Mouse (Mus musculus) spleen, adult 12 weeks (tissue): ENCODE data around the gene Cyp27a1.

Experiments used
- DNase-seq: peaks from one replicate; pipeline ENCODE4 v3.0.0; 2022; ENCODE audit warnings: low spot score

Cyp27a1 gene

GRCm38 (mm10) chr1:74713099-74713858 lies at the start of gene Cyp27a1:
TSS of gene Cyp27a1 (plus strand) at chr1:74713574.
- DNase-seq, result no peak

DNA sequence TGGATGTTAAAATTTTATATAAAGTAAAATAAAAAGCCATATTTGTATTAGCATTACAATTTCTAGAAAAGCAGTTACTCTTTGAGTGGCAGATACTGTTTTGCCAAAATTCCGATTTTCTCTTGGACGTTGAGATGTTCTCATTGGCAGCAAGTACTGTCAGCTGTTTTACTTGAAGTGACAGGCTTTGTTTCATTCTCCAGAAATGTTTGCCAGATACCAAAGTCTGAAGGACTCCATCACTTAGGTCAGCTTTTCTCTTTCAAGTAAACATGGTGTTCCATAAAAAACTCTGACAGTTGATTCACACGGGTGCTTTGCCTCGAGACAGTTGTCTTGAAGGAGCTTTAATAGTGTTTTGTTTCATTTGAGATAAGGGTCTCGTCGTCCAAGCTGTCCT lies 48.2 kb upstream of the Cyp27a1 start:
- DNase-seq, result no peak

DNA sequence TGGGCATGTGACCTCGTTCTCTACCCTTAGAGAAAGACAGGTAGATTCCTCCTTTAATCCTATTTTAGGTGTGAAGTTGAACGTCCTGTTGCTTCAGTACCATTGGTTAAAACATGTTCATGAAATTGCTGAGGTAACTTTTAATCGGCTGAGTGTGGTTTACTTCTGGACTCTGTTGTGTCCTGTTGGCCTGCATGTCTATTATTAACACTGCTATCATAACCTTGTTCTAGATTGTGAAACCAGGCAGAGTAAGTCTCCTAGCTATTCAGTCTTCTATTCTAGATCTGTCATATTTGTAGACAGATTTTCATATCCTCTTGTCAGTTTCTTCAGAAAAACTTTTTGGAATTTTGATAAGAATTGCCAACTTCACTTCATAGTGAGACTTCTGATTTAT lies 45.0 kb upstream of the Cyp27a1 start:
- DNase-seq, result no peak

DNA sequence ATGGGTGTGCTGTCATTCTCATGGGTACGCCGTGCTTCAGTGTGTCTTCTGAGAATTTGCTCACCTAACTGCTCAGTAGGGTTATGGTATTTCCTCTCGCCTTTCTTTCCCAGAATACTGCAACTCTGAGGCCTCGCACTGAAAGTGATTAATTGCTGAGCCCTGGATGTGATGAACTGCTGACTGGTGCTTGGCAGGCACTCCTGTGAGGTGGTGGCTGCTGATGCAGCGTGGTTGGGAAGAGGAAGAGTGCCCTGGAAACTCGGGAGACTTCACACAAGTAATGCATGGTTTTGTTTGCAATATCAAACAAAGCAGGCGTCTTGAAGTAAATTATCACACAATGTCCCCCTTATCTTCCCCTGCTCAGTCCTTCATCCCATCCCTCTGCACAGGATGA lies 40.6 kb upstream of the Cyp27a1 start:
- no peak for DNase-seq

DNA sequence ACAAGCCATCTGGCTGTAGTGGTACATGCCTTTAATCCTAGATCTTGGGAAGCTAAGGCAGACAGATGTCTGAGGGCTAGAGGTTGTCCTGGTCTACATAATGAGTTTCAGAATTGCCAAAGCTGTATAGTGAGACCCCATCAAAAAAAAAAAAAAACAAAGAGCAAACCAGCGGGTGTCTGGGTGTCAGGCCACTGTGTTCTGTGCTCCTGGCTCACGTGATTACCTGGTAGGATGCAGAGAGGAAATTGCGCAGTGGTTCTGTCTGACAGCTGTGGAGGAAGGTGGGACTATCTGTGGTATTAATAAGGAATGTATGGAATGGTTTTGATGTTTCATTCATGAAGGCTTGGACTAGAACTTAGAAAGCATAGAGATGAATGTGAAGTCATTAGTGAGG lies 36.5 kb upstream of the Cyp27a1 start:
- no peak for DNase-seq

DNA sequence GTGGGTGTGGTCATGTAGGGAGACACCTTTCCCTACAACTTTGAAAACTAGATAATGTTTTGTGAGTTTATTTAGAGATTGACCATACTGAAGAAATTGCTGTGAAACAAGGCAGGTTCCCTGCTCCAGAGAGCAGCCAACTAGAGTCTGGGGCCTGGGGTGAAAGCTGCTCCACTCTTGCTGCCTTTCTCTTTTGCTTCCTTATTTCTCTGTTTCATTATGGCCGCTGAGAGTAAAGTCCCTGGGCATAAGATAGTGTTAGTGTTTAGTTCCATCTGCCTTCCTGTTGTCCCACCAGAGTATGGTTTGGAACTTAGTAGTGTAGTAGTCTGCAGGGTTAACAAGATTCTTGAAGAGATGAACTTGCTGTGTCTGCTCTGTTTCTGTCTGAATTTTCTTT lies 35.5 kb upstream of the Cyp27a1 start:
- DNase-seq, result no peak

DNA sequence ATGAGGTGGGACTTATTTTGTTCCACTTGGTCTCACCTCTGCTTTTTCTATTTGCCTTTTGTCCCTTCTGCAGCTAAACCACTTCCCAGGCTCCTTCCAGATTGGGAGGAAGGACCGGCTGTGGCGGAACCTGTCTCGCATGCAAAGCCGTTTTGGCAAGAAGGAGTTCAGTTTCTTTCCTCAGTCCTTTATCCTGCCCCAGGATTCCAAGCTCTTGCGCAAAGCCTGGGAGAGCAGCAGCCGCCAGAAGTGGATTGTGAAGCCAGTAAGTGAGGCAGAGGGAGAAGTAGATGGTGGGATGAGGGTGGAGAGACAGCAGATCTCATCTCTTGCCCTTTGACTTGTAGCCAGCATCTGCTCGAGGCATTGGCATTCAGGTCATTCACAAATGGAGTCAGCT lies 26.2 kb upstream of the Cyp27a1 start:
- DNase-seq, result no peak

DNA sequence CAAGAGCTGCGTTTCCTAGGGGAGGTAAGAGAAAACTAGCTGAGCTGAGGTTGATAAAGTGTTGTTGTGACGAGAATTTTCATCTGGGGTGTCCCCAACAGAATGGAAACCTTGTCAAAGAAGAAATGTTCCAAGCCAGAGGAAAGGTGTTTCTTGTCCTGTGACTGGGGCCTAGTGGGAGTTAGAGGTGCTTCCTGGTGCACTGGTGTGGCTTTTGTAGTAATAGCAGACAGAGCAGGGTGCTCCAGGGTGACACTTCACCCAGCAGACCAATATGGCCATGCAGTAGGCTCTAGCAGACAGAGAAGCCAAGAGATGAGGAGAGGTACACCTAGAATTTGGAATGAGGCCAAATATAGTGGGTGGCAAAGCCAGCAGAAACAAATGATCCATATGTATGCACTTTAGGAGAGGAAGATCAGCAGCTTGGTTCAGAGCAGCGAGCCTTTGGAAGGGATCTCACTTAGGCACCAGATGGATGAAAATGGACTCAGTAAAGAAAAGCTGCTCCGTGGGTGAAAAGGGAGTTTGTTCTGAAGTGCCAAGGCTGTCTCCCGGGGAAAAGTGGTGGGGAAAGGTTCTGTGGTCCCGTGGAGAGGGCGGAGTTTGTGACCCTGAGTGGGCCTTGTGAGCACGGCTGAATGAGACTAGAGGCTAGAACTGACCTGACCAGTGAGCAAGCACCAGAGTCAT lies 19.3 kb upstream of the Cyp27a1 start:
- no peak for DNase-seq

GRCm38 (mm10) chr1:74695836-74696235 lies 17.5 kb upstream of the Cyp27a1 start:
- no peak for DNase-seq

DNA sequence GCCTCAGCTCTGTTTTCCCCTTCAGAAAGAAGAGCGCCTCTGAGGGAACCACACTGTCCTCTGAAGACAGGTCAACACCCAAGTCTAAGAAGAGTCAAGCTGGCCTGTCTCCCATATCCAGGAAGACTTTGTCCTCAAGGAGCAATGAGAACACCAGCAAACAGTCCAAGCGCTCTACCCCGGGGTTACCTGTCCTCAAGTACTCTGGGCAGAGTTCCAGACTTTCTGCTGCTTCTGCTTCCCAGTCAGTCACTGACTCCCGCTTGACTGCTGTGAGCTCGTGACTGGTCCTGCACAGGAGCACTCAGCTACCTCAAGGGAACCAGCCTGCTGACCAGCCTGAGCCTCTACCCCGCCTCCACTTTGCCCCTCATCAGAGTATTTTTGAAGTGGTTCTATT lies 16.0 kb upstream of the Cyp27a1 start:
- DNase-seq, result no peak

GRCm38 (mm10) chr1:74698353-74698752 lies 15.0 kb upstream of the Cyp27a1 start:
- no peak for DNase-seq

DNA sequence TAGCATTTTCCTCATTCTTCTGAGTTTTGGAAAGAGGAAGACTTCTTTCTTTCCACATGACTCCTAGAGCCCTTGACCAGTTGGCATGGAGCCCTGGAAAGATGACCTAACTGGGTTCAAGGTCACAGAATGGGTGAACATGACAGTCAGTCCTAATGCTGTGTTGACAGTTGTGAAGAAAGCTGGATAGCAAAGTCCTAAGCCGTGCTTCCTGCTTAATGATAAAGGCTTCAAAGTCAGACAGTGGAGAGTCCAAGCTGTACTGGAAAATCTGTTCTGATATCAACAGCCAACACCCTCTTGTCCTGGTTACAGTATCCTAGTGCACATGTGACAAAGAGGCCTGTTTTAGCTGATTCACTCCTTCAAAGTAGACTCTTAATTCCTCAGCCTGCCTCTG lies 14.6 kb upstream of the Cyp27a1 start:
- DNase-seq, result no peak

DNA sequence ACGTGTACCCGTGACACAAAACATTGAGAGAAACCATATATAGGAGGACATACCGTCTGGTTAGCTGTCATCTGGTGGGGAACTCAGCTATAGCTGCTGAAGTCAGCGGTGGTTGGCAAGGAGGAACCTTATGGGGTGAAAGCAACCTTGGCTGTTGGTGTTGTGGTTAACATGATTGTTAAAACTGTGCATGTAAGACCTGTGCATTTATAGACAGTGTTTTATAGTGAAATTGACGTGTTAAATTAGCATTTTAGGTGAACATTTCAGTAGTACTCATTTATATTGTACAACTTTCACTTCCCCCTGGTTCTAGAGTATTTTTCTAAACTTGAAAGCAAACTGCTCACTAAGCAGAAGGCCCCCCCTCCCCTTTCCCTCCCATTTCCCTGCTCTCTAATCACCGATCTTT lies 11.2 kb upstream of the Cyp27a1 start:
- no peak for DNase-seq

DNA sequence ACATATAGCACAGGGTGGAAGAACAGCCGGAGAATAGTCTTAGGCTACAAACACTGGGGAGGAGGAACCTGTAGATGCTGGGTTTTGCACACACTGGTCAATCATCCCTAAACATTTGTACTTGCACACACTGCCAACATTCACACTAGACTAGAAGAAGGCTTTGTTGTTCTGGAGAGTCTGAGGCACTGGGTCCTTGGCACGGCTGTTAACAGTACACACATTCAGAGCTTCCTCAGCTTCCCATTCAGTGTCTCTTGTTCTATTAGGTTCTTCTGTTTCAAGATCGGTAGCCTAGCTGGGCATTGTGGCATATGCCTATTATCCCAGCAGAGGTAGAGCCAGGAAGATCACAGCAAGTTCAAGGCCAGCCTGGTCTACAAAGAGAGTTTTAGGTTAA lies 9.2 kb upstream of the Cyp27a1 start:
- DNase-seq, result no peak

GRCm38 (mm10) chr1:74705016-74705415 lies 8.4 kb upstream of the Cyp27a1 start:
- no peak for DNase-seq

- no peak for DNase-seq
Observed at GRCm38 (mm10) chr1:74709566-74709965, 3.8 kb upstream of the Cyp27a1 start.

DNA sequence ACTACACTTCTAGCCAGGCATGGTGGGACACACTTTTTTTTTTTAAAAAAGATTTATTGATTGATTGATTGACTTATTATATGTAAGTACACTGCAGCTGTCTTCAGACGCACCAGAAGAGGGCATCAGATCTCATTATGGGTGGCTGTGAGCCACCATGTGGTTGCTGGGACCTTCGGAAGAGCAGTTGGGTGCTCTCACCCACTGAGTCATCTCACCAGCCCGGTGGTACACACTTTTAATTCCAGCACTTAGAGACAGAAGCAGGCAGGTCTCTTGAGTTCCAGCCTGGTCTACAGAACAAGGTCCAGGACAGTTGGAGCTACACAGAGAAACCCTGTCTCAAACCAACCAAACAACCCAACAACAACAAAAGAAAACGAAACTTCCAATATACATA lies 1.3 kb upstream of the Cyp27a1 start:
- DNase-seq, result no peak

- no peak for DNase-seq
Observed at GRCm38 (mm10) chr1:74712461-74713098, 794 bp upstream of the Cyp27a1 start.

DNA sequence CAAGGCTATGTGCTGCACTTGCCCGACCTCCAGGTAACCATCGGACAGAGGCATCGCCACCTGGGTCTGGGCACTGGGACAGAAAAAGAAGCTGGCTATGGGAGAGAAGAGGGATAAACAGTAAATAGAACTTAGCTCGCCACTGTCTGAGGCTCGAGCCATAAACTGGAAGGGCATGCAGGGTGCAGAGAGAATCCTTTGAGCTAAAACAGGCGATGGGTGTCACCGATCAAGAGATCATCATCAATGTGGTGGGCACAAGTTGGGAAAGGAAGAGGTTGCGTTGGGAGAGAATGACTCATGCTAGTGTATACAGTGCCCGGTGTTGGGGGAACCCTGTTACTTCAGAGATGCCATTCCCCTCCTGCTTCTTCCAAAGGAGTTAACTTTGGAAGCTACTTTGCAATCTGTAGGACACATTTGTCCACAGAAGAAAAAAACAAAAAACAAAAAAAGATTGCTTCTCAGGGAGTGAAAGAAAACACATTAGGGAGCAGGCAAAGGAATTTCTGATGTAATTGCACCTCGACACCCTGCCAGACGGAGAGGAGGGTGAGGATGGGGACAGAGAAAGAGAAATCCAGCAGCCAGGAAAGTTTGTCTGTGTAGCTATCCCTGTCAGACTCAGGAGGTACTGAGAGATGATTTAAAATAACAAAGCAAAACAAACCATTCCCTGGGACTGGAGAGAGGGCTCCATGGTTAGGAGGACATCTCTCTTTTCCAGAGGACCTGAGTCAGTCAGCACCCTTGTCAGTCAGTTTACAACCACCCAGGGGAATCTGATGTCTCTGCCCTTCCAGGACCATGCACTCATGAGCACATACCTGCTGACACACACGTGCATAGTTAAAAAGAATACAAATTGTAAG lies 721 bp downstream of the Cyp27a1 start:
- DNase-seq, result no peak

GRCm38 (mm10) chr1:74714967-74715366 lies 1.6 kb downstream of the Cyp27a1 start:
- no peak for DNase-seq

DNA sequence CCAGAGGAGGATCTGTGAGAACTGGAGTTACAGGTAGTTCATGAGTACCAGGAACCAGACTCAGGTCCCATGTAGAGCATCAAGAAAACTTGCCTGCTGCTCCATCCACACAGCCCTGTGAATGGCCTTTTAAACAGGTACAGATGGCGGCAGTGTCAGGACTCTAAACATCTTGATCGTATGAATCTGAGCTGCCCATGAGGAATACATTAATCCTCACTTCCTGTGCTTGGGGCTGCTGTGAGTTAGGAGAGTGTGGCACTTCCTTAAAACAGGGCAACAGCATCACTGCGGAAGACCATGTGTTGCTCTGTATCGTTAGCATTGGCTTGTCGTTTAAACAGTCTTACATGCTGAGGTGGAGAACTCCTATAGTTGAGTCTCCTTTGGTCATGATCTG lies 2.1 kb downstream of the Cyp27a1 start:
- no peak for DNase-seq

GRCm38 (mm10) chr1:74715886-74716285 lies 2.5 kb downstream of the Cyp27a1 start:
- DNase-seq, result no peak
